Comparison of ENCODE assay signal across 14 mouse cellular contexts in genomic region chr12:84152352-84153190, GRCm38 (mm10). TPM values are rescaled to one million over a fixed set of nuclear protein-coding genes. Genes with fewer than 3 reads are reported as not detected.
DNase-seq lines count a peak whose midpoint lies in the region; ATAC-seq and TF ChIP-seq lines count a peak whose summit lies in the region.
"Had no signal": no experiment of that assay in that cellular context is flagged by ENCODE, and none has a peak within 500 bp of the region (broad histone marks: within the 10 kb centered on the region; RNA-seq: fewer than 3 reads in every experiment).

No protein-coding gene starts in this region.

- 81% methylated on average over 32 of the region's 32 CpGs for WGBS in forebrain, embryonic 11.5 days
- WGBS in forebrain, embryonic 12.5 days: 73% methylated on average over 32 of the region's 32 CpGs
- 54% methylated on average over 32 of the region's 32 CpGs for WGBS in limb, embryonic 13.5 days

- H3K9ac ChIP-seq in forebrain, embryonic 11.5 days (ENCODE audit: low read length): no peak overlapping the region
- H3K9ac ChIP-seq in forebrain, embryonic 12.5 days: no peak overlapping the region
- no peak overlapping the region for H3K9ac ChIP-seq in limb, embryonic 13.5 days
- H3K9ac ChIP-seq: hindbrain, embryonic 15.5 days had no signal

- H3K27me3 ChIP-seq in forebrain, embryonic 11.5 days (ENCODE audit: control insufficient read depth, insufficient read depth, low read length): no peaks in the 10 kb centered on the region
- H3K27me3 ChIP-seq in forebrain, embryonic 12.5 days: no peaks in the 10 kb centered on the region
- no peaks in the 10 kb centered on the region for H3K27me3 ChIP-seq in limb, embryonic 13.5 days
- H3K27me3 ChIP-seq: CH12.LX; hindbrain, embryonic 15.5 days had no signal

- intact Hi-C loops in left cerebral cortex, adult 2 months (cut with DNase I): no loop called here

- no peak overlapping the region for H3K27ac ChIP-seq in forebrain, embryonic 11.5 days (ENCODE audit: low read depth, low read length)
- H3K27ac ChIP-seq in forebrain, embryonic 12.5 days: no peak overlapping the region
- no peak overlapping the region for H3K27ac ChIP-seq in limb, embryonic 13.5 days
- H3K27ac ChIP-seq in left cerebral cortex, adult 2 months: no peak overlapping the region
- H3K27ac ChIP-seq: hindbrain, embryonic 15.5 days had no signal

- H3K4me3 ChIP-seq in forebrain, embryonic 11.5 days (ENCODE audit: low read depth, low read length): no peak overlapping the region
- H3K4me3 ChIP-seq in forebrain, embryonic 12.5 days (replicated peaks): no peak overlapping the region
- no peak overlapping the region for H3K4me3 ChIP-seq in limb, embryonic 13.5 days
- no peak overlapping the region for H3K4me3 ChIP-seq in left cerebral cortex, adult 2 months
- H3K4me3 ChIP-seq: hindbrain, embryonic 15.5 days had no signal

- peak; percentile 65 for DNase-seq in forebrain, embryonic 11.5 days (ENCODE audit: low spot score)
- peak; percentile 47 to 69 for DNase-seq in spleen, postnatal 10 days (ENCODE audit: low spot score in 2 of 2)
- DNase-seq in spleen, adult 18-20 months: no peak
- DNase-seq in left cerebral cortex, adult 2 months (ENCODE audit: extremely low spot score in 1 of 2, low spot score in 2 of 2): no peak
- no peak for DNase-seq in B cell, adult 2 months
- DNase-seq in frontal cortex, postnatal 25 days (ENCODE audit: low spot score in 2 of 2): no peak
- DNase-seq: adrenal gland, postnatal 14 days; lung, postnatal 14 days; thymus, adult 18-20 months had no signal

- peaks cover 6% of the 10 kb centered on the region; the same call in 1 of the 2 replicates for H3K4me1 ChIP-seq in forebrain, embryonic 11.5 days (replicated peaks; ENCODE audit: control insufficient read depth, insufficient read depth, low read length)
- peaks cover 27% of the 10 kb centered on the region for H3K4me1 ChIP-seq in forebrain, embryonic 12.5 days
- H3K4me1 ChIP-seq in limb, embryonic 13.5 days: peaks cover 23% of the 10 kb centered on the region

- H3K4me2 ChIP-seq in forebrain, embryonic 11.5 days (ENCODE audit: low read depth, low read length, severe bottlenecking): no peak overlapping the region
- no peak overlapping the region for H3K4me2 ChIP-seq in forebrain, embryonic 12.5 days
- peak overlapping the region; percentile 11 for H3K4me2 ChIP-seq in limb, embryonic 13.5 days (replicated peaks)
- H3K4me2 ChIP-seq: hindbrain, embryonic 15.5 days had no signal

- no peak for ATAC-seq in forebrain, embryonic 11.5 days (replicated peaks; ENCODE audit: low FRiP score)
- ATAC-seq in forebrain, embryonic 12.5 days (ENCODE audit: low FRiP score): no peak
- ATAC-seq in limb, embryonic 13.5 days (ENCODE audit: low FRiP score, low read depth): no peak

- no peaks in the 10 kb centered on the region; the same call in 1 of the 2 replicates for H3K36me3 ChIP-seq in forebrain, embryonic 11.5 days (ENCODE audit: control insufficient read depth, insufficient read depth, low read length)
- peaks cover 57% of the 10 kb centered on the region for H3K36me3 ChIP-seq in forebrain, embryonic 12.5 days (replicated peaks)
- peaks cover 57% of the 10 kb centered on the region for H3K36me3 ChIP-seq in limb, embryonic 13.5 days

- no peaks in the 10 kb centered on the region for H3K9me3 ChIP-seq in forebrain, embryonic 11.5 days (ENCODE audit: control insufficient read depth, low read length)
- H3K9me3 ChIP-seq in forebrain, embryonic 12.5 days: no peaks in the 10 kb centered on the region
- H3K9me3 ChIP-seq in limb, embryonic 13.5 days: no peaks in the 10 kb centered on the region
- H3K9me3 ChIP-seq: hindbrain, embryonic 15.5 days had no signal

- TF ChIP-seq CTCF in left cerebral cortex, adult 2 months (IDR thresholded peaks at IDR 0.05): no peak

RNA-seq across cellular contexts. Expression of gene Pnma1, which starts 4.3 kb away (rescaled TPM):
- polyA plus RNA-seq in forebrain, embryonic 11.5 days (2014; fragmentation: Nextera tagmentation; extraction: Ambion mirVana): 1.9 and 2.8 TPM in 2 replicates
- polyA plus RNA-seq in forebrain, embryonic 12.5 days (2016; fragmentation: Nextera tagmentation; extraction: Ambion mirVana): 2.8 and 3.4 TPM in 2 replicates
- polyA plus RNA-seq in limb, embryonic 13.5 days (2015; fragmentation: Nextera tagmentation; extraction: Ambion mirVana): 1.0 and 1.4 TPM in 2 replicates
- 1 to 10 TPM; 4.8 to 5.1 TPM for total RNA-seq in left cerebral cortex, adult 2 months (2021)

RNA-seq across cellular contexts. Expression of gene Dnal1, which starts 38.4 kb away (rescaled TPM):
- 6.1 and 6.8 TPM in 2 replicates for polyA plus RNA-seq in forebrain, embryonic 11.5 days (2014; fragmentation: Nextera tagmentation; extraction: Ambion mirVana)
- polyA plus RNA-seq in forebrain, embryonic 12.5 days (2016; fragmentation: Nextera tagmentation; extraction: Ambion mirVana): 6.8 and 7.8 TPM in 2 replicates
- 6.1 and 7.8 TPM in 2 replicates for polyA plus RNA-seq in limb, embryonic 13.5 days (2015; fragmentation: Nextera tagmentation; extraction: Ambion mirVana)
- 100 to 1,000 TPM in 1 of 2 experiments, 10 to 100 TPM in 1; 94.4 to 103 TPM for total RNA-seq in left cerebral cortex, adult 2 months (2021)
- total RNA-seq: monocyte, adult 5-6 weeks had no signal

RNA-seq across cellular contexts. Expression of gene Acot6, which starts 52.1 kb away (rescaled TPM):
- polyA plus RNA-seq in forebrain, embryonic 11.5 days (2014; fragmentation: Nextera tagmentation; extraction: Ambion mirVana): 1.5 and 1.8 TPM in 2 replicates
- 0.97 and 1.0 TPM in 2 replicates for polyA plus RNA-seq in forebrain, embryonic 12.5 days (2016; fragmentation: Nextera tagmentation; extraction: Ambion mirVana)
- 1.1 and 1.3 TPM in 2 replicates for polyA plus RNA-seq in limb, embryonic 13.5 days (2015; fragmentation: Nextera tagmentation; extraction: Ambion mirVana)
- 1 to 10 TPM; 3.3 TPM for total RNA-seq in left cerebral cortex, adult 2 months (2021)

Comparison
In these comparisons a context has a peak if more than half of its experiments do, and no peak if none do; other contexts are left out.
1. DNase-seq: peak in forebrain, embryonic 11.5 days (single experiment) and spleen, postnatal 10 days (2 of 2); none in spleen, adult 18-20 months (0 of 2), left cerebral cortex, adult 2 months (0 of 2), B cell, adult 2 months (0 of 2) and frontal cortex, postnatal 25 days (0 of 2).